Mouse (Mus musculus): ENCODE data around the gene Safb2. TPM values are rescaled to one million over a fixed set of nuclear protein-coding genes. Genes with fewer than 3 reads are reported as not detected.

Gene Safb2
- total RNA-seq, 2 experiments from 2014 or later, result 25.1 to 34.9 TPM

DNA sequence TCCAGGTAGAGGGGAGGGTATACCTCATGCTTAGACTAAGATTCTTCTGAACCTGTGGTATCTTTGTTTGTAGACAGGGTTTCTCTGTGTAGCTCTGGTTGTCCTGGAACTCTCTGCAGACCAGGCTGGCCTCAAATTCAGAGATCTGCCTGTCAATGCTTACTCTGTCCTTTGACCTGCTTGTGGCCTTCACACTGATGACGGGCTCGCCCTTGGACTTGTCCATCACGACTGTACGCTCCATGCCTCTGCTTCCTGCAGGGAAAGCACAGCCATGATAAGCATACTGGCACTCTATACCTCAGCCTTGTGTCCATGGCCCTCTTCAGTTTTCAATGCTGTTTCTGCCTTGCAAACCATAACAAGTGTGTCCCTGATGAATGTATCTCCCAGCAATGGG, 17.0 kb downstream of the Safb2 start:
- intact Hi-C loops (cut with DNase I; ENCODE audit: low total_unique reads), result no loop called here
- DNase-seq, result no peak

DNA sequence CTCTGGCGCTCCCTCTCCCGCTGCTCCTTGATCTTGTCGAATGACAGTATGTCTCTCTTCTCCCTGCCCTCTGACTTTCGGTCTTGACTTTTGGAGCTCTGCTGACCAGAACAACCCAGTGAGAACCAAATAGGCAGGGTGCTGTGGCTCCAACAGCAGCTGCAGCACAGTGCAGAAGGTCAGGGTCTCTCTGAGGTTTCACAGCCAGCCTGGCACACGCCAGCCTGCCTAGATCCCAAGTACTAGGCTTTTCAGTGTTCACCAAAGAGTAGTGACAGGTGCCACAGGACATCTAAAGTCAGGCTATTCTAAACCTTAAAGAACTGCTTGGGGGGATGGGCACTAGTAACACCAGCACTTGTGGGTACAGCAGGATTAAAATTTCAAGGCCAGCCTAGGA, 17.5 kb downstream of the Safb2 start:
- no peak for DNase-seq

DNA sequence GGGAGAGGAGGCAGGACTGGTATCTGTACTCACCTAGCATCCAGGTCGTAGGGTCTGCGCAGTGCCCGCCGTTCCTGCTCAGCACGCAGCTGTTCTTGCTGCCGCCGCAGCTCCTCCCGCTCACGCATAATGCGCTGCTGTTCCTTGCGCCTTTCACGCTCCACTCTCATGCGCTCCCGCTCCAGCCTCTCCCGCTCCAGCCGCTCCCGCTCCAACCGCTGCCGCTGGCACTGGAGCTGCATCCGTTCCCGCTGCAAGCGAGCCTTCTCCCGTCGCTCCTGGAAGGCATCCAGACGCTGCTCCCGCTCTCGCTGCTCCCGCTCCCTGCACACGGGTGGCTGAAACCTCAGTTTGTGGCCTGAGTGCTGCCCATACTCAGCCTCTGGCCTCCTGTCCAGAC, 18.1 kb downstream of the Safb2 start:
- intact Hi-C loops (cut with DNase I; ENCODE audit: low total_unique reads), result no loop called here

More for the DNA sequence above, 17.5 kb downstream of the Safb2 start:
- intact Hi-C loops (cut with DNase I; ENCODE audit: low total_unique reads), result no loop called here

DNA sequence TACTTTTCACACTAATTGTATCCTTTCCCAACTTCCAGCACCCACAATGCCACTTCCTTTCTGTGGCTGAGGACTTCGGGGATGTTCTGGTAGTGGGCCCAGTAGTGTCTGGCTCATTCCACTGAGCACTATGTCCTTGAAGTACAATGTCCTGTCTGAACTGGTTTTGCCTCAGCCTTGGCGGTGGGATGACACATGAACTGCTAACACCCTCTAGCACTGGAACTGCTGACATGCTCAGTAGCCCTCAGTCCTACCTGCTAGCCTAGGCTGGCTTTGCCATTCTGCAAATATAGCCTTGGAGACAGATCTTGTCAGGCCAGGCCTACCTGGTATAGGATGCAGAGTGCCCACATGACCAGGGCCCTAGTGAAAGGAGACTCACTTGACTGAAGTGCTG, 22.5 kb downstream of the Safb2 start:
- DNase-seq, result no peak
- intact Hi-C loops (cut with DNase I; ENCODE audit: low total_unique reads), result no loop called here

More for the DNA sequence above, 18.1 kb downstream of the Safb2 start:
- DNase-seq, result no peak

DNA sequence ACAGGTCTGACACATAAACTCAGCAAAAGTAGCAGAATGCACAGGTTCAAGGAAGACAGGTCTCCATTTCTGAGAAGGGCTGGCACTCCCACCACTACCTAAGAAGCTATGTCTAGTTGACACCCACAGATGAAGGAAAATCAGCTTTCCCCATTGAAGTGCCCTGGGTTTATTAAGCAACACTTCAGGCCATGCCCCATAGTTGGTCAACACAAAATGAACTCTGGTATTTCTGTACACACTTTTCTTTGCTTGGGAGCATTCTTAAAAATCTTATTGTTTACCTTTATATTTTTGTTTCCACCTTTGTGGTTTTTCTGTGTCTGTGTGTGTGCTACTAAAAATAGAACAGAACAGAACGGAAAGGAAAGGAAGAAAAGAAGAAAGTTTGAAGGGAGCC, 24.3 kb downstream of the Safb2 start:
- intact Hi-C loops (cut with DNase I; ENCODE audit: low total_unique reads), result no loop called here
- DNase-seq, result no peak

DNA sequence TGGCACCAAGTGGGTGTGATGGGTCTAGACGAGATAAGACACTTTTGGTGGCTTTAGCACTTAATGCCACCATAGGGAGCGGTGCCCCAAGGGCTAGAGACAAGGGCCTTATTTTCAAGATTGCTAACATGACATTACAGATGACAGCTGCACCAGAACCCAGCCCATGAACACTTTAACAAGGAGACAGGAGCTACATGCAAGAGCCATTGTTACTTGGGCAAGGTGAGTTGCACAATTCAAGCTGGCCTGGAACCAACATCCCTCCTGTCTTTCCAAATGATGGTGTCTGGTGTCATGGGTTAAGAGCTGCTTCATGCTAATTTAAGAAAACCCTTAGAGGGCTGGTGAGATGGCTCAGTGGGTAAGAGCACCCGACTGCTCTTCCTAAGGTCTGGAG, 25.0 kb downstream of the Safb2 start:
- no peak for DNase-seq

DNA sequence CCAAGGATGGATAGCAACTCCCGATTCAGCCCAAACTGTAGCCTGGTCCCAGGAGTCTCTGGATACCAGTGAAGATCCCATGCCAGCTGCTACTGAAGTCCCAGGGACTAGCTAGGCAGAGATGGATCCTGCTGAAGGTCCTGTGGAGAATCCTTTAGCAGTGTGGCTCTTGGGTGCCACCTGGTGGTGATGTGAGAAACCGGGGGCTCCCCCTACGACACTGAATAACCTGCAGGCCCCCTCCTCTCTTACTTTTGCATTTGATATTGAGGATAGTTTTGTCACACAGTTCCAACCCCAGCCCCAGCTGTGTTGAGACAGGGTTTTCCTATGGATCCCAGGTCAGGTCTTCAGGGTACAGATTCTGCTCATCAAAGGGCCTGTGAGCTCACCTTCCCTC, 25.9 kb downstream of the Safb2 start:
- peak; percentile 61 for DNase-seq
- intact Hi-C loops (cut with DNase I; ENCODE audit: low total_unique reads), result loop anchor here (2.0 kb wide), 1 partner anchor 202 kb away; no protein-coding TSS in a partner anchor

More for the DNA sequence above, 25.0 kb downstream of the Safb2 start:
- intact Hi-C loops (cut with DNase I; ENCODE audit: low total_unique reads), result loop anchor here (2.0 kb wide), 1 partner anchor 203 kb away; no protein-coding TSS in a partner anchor

DNA sequence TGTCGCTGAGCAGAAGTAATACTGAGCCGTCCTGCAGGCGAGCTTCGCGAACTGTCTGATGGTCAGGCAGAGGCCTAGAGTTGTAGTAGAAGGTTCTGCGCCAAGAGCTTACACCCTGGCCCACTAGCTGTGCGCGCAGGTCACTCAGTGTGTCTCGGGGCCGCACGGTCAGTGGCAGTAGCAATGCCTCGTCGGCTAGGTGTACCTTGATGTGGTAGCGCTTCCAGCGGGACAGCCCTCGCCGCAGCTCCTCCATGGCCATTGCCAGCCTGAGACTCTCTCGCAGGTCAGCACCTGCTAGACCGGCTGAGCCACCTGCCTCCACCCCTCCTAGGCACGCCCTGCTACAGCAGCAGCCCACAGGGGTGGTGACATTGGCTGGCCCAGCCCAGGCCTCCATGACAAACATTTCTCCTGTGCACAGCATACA, 30.2 kb downstream of the Safb2 start, which contains the start of gene Gm20219:
Gene Gm20219 (minus strand): TSS at position 266 of the 430 bp plus-strand sequence.
- intact Hi-C loops (cut with DNase I; ENCODE audit: low total_unique reads), result loop anchor here (5.0 kb wide), 2 partner anchors 62 to 127 kb away; no protein-coding TSS in a partner anchor
- peak; percentile 9 for DNase-seq

DNA sequence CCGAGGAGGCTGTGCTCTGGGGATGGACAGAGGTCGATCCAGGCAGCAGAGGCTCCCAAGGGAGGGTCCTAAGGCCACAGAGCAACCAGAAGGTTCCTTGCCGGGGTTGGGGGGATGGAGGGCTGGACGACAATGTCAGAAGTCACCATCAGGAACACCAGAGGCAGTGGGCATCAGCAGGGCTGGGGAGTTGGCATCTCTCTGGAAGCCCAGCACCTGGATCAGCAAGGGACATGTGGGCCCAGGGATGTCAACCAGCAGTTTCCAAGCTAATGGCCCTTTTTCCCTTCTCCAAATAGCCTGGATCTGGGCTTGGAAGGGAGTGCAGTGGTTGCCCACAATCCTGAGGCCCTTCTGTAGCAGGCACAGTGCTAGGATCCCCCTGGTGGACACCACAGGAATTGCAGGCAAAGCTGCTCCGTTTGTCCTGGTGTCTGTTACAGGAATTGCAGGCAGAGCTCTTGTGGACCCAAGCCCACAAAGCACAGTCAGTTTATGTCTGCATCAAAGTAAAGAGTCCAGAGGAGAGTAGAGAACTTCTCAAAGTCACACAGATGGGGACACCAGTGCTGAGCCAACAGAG, 31.5 kb downstream of the Safb2 start:
- DNase-seq, result peak; percentile 63
- intact Hi-C loops (cut with DNase I; ENCODE audit: low total_unique reads), result loop anchor here (5.0 kb wide), 2 partner anchors 61 to 126 kb away; no protein-coding TSS in a partner anchor

DNA sequence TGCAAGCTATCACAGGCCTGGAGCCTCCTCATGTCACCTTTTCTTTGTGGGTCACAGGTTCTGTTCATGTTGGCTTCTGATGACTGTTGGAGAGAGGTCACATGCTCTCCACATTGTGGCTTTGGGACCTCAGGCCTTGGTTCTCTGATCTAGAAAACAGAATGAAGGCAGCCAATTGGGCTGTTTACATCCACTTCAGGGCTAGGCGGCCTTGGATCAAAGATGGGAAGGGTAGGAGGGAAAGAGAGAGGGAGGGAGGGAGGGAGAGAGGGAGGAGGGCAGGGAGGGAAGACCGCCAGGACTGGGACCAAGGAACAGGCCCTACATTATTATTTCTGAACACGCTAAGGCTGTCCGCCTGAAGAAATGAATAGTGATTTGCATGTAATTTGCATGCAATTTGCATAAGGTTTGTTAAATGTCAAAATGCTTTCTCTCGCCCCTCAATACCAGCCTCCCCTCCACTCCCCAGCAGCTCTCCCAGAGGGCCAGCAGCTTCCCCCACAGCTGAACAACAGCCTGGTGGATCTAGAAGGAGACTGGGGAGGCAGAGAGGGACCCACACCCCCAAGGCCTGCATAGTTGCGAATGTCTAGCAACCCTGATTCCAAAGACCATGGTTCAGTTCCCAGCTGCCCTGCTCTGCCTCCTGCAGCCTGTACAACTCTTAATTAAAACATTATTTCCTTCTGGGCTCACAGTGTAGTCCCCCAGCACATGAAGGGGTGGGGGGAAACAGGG, 32.4 kb downstream of the Safb2 start:
- peak; percentile 2 for DNase-seq
- intact Hi-C loops (cut with DNase I; ENCODE audit: low total_unique reads), result loop anchor here (5.0 kb wide), 2 partner anchors 60 to 125 kb away; no protein-coding TSS in a partner anchor

DNA sequence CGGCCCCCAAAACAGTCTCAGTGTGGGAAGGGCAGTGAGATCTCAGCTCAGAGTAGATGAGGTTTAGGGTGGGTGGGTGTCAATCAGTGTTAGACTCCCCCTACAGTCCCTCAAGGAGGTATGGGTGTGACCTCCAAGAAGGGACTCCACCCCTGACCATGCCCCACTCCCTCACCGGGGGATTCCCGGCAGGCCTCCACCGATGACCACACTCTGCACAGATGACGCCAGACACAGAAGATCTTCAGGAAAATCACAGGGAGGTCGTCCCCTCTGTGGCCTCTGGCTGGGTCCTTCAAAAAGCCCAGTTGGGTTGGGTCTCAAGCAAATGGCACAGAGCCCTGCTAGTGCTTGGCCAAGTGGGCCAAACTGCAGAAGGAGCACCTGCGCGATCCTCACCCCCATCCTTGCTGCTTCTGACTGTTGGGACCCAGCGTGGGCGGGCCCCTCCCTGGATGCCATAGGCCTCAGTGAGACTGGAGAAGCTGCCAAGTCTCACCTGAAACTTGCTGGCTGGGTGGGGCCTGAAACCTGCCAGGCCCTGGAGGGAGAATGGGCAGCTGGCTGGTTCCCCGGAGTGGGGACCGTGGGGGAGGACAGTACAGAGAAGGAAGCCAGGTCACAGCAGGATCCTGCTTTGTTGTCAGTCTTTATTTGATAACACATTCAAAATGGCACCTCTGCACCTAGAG, 33.5 kb downstream of the Safb2 start:
- peak; percentile 11 for DNase-seq
- intact Hi-C loops (cut with DNase I; ENCODE audit: low total_unique reads), result loop anchor here (5.0 kb wide), 2 partner anchors 59 to 124 kb away; no protein-coding TSS in a partner anchor

DNA sequence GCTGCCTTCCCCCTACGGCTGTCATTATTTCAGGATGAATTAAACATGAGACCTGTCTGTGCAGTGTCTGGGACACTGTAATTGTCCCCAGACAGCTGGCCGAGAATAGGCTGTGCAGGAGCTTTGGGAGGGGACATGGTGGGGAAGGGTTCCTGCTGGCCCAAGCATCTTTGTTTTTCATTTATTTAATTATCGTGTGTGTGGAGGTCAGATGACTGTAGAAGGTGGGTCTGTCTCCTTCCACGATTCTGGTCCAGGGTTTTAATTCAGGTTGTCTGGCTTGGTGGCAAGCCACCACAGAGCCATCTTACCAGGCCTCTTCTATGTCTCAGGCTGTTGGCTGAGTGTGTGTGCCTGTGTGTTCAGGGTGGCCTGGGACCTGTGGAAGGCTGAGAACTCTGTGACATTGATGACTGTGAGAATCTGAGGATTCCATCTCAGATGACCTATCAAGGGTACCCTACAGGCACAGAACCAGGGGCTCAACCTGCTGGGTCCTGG, 35.7 kb downstream of the Safb2 start:
- intact Hi-C loops (cut with DNase I; ENCODE audit: low total_unique reads), result no loop called here
- DNase-seq, result no peak

DNA sequence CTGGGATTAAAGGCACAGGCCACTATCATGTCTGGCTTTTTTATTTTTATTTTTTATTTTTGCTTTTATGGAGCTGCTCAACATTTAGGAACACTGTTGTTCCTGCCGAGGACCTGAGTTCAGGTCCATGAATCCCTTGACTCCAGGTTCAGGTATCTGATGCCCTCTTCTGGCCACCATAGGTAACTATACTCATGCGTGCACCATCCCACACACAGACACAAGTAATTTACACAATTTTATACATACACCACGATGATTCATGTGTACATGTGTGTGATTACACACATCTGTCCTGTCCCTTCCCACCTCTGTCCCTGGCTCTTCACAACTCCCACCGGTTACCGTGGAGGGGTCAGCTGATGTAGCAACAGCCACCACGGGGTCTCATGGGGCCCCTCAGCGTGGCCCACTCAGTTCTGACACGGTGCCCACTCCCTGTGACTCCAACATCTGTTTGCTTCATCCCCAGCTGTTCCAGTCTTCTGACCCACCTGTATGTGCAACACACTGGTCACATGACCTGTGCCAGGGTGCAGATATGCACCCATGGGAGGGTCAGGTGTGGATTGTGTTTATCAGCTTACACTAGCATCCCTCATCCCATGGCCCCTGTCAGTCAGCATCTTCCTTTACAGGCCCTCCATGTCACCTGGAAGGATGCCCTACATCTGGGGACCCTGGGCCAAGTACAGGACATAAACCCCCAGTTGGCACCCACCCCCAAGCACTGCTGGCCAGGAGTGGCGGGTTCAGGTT, 36.4 kb downstream of the Safb2 start:
- no peak for DNase-seq
- intact Hi-C loops (cut with DNase I; ENCODE audit: low total_unique reads), result no loop called here

DNA sequence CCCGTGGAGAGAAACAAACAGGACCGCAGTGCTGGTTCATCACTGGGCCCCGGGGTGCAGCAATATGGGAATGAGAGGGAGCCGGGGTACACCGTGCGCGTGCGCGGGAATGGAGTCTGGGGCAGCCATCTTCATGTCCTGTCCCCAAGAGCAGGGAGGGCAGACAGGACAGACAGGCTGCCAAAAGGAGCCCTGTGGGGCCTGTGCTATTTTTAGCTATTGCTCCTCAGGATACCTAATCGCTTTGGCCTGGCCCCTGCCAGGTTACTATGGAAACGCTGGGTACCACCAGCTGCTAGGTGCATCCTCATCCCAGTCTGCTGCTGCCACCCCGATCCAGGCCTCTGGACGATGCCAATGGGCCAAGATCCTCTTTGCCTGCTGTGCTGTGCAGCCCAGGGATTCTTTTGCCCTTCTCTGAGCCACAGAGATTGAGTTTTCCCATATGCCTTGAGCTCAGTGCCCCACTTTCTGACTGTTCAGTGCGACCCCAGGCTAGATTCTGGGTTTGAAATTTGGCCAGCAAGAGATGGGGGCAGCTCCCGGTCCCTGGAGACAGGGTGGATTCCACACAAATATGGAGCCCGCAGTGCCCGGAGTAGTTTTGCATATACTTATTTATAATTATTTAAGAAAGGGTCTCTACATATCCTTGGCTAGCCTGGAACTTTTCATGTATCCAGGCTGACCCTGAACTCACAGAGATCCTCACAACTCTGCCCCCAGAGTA, 37.1 kb downstream of the Safb2 start:
- intact Hi-C loops (cut with DNase I; ENCODE audit: low total_unique reads), result no loop called here
- DNase-seq, result peak; percentile 57

DNA sequence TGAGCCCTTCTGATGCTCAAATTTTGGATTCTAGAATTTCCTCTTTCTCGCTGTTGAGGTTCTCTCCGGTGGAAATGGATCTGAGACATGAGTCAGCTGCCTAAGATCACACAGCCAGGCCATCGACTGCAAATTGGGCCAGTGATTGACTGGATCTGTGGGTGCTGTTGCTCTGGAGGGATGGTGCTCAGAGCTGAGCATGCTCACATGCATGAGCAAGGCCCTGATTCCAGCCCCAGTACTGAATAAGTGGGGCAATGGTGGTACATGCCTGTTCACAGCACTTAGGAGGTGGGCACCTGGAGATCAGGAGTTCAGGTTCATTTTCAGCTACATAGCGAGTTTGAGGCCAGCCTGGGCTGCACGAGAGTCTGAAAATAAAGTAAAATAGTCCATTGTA, 37.8 kb downstream of the Safb2 start:
- intact Hi-C loops (cut with DNase I; ENCODE audit: low total_unique reads), result no loop called here
- no peak for DNase-seq

DNA sequence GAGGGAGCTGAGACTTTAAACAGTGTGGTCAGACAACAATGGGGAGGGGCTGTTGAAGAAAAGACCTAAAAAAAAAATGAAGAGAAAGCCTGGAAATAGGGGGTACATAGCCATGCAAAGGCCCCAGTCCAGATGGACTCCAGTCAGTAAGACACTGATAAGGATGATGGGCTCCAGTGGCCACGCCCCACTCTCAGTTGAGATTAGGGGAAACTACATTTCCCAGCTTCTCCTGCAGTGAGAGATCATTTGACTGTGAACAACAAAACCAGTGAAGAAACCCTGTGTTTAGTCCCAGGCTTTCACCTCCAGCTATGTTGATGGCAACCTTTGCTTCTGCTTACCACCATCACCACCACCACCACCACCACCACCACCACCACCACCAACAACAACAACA, 38.4 kb downstream of the Safb2 start:
- intact Hi-C loops (cut with DNase I; ENCODE audit: low total_unique reads), result no loop called here
- no peak for DNase-seq

DNA sequence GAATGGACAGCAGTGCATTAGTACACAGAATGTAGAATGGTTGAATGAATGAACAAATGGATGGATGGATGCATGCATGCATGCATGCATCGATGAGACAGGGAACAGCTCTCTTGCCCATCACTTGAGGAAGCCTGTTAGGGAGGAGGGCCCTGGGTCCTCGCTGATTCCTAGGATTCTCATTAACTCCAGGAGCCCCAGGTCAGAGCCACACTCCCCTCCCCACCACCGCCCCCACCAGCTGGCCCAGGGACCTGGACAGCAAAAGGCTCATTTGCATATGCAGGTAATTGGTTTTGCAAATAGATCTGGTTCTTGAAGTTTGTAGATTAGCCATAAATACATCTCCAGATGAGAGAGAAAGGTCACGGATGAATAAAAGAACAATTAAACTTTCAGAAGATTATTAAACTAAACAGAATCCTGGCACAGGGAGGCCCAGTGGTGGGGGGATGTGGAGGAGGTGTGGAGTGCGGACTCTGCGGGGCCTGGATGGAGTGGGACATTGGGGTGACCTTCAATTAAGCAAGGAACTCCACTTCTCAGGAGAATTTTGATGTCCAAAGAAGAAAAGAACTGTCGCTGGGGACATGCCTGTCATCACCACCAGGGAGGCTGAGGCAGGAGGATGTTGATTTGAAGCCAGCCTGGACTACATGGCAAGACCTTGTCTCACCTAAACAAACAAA, 39.5 kb downstream of the Safb2 start:
- no peak for DNase-seq

DNA sequence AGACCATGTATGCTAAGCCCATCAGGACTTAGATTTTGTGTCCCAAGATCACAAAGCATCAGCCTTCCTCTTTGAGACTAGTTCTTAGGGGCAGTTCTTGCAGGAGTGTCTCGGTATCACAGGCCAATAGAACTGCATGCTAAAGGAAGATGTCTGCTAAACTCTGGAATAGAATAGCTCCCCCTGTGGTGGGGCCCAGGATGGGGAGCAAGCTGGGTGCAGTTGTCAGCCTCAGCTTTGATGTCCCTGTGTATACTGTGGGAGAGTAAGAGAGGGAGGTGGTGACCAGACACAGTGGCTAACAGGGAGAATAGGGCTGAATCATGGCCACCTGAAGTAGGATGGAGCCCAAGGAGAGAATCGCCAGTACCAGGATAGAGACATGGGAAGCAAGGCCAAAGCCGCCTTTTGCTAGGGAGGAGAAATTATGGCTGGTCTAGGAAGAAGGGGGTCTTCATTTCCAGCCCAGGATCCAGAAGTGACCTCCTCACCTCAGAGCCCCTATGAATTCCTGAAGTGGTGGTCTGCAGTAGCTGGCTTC, 40.6 kb downstream of the Safb2 start:
- intact Hi-C loops (cut with DNase I; ENCODE audit: low total_unique reads), result no loop called here
- no peak for DNase-seq

More for the DNA sequence above, 39.5 kb downstream of the Safb2 start:
- intact Hi-C loops (cut with DNase I; ENCODE audit: low total_unique reads), result no loop called here
